Mouse (Mus musculus) thymus, adult 18-20 months (tissue): ENCODE data around the gene Cox15.

Experiments
- DNase-seq, 2 experiments: peaks; one replicate each; pipeline ENCODE4 v3.0.0; 2022; ENCODE audit warnings: mixed read lengths in 2 of 2

Gene Cox15

GRCm38 (mm10) chr19:43760504-43760903 is 7.7 kb upstream of the Cox15 start:
- DNase-seq, result peak; percentile 36 to 37

GRCm38 (mm10) chr19:43754872-43755271 is 2.1 kb upstream of the Cox15 start:
- no peak for DNase-seq

- no peak for DNase-seq
Measured at GRCm38 (mm10) chr19:43754237-43754636, 1.4 kb upstream of the Cox15 start.

DNA sequence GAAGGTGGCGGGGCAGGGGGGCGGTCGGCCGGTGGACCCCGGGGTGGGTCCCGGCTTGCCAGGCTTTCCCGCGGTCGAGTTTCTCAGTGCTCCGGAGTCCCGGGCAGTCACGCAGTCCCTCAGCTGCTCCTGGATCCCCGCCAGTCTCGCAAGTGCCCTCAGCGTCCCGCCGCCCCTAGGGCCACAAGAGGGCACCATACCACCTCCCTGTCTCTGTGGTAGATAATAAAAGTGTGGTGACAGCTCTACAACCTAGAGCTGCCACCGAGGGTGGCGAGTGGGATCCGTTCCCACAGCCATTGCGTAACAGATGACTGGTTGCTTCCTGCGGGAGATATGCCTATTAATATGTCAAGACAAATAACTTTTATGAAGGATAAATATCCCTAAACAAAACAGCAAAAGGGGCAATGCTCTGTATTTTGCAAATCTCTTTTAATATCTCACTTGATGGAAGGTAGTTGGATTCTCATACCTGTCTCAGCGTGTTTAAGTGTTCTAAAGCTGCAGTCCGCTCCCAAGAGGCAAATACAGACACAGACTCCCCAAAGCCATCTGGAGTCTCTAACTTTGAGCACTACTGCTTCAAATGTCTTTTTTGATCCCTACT is 531 bp upstream of the Cox15 start:
- DNase-seq, result peak; percentile 80 to 87

DNA sequence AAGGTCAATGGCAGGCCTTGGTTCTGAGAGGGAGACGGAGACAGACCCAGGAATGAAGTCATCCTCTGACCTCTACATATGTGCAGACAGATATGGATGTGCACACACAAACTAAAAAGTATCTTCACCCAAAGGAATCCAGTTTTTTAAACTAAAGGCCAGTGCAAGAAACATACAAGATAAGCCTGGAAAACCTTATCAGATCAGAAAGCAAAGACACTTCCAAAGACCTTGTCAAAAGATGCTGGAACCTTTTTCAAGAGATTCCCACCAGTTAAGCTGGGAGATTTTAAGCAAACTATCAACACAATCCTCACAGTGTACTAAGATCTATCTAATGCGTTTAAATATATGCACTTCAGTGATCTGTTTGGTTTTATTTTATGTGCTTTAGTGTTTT is 2.8 kb downstream of the Cox15 start:
- no peak for DNase-seq

GRCm38 (mm10) chr19:43747877-43748276 is 4.9 kb downstream of the Cox15 start:
- DNase-seq, result no peak

GRCm38 (mm10) chr19:43745740-43746139 is 7.1 kb downstream of the Cox15 start:
- DNase-seq, result no peak

DNA sequence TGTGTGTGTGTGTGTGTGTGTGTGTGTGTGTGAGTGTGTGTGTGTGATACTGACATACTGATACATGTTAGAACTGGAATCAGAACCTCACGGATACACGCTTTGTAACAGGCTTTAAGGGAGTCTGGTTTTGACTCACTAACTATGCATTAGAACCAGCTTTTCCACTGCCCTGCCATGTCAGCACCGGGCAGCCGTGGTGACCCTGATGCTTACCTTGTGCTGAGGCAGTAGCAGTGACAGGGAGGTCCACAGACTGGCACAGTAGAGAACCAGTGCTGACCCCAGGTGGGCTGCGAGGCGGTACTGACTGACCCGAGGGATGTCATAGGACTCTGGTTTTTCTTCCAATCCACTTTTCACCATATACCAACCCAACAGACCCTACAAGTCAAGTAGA is 9.4 kb downstream of the Cox15 start:
- DNase-seq, result no peak

DNA sequence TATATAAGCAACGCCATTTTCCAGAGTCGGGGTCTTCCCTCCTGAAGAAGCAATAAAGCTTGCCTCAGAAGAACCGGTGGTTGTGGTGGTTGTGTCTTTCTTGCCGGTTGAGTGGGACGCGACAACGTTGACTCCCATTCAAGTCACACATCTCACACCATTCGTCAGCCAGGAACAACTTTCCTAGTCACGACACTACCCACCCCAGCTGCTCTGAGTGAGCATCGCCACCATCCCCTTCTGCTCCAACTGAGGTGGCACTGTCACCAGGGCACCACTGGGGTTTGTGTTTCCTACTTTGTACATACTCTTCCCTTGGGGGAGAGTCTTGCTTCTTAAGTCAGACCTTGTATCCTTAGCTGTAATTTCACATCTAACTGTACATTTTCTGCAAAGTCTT is 14.4 kb downstream of the Cox15 start:
- DNase-seq, result no peak

DNA sequence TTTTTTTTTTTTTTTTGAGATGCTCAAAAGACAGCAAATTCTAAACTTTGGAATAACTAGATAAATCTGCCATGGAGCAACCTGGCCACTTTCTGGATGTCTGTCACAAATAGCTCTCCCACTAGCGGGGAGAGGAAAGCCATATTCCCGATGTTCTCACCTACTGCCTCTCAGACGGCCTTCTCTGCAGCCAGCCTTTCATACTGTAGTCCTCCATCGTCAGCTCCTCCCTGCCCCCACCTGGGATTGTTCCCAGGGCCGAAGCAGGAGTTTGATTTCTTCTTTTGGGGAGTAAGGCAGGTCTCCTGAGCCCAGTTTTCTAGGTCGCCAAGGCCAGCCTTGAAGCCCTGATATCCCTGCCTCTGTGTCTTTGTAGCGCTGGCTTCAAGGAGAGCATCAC is 21.6 kb downstream of the Cox15 start:
- no peak for DNase-seq

DNA sequence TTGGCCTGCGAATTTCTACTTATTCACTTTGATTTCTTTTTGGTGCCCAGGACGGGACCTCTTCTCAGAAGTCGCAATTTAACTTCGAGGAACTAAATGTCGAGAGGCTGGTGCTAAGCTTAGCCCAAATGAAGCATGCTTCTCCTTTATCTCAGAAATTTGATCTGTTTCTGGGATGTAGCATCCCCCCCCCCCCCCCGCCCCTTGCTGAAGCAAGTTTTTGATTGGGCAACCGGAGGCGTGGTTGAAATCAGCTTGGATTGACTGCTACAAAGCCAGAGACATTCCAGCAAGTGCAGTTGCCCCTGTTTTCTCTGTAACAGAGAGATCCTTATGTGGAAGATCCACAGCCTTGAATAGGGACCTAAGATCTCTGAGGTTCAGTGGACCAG is 22.8 kb downstream of the Cox15 start:
- DNase-seq, result no peak

DNA sequence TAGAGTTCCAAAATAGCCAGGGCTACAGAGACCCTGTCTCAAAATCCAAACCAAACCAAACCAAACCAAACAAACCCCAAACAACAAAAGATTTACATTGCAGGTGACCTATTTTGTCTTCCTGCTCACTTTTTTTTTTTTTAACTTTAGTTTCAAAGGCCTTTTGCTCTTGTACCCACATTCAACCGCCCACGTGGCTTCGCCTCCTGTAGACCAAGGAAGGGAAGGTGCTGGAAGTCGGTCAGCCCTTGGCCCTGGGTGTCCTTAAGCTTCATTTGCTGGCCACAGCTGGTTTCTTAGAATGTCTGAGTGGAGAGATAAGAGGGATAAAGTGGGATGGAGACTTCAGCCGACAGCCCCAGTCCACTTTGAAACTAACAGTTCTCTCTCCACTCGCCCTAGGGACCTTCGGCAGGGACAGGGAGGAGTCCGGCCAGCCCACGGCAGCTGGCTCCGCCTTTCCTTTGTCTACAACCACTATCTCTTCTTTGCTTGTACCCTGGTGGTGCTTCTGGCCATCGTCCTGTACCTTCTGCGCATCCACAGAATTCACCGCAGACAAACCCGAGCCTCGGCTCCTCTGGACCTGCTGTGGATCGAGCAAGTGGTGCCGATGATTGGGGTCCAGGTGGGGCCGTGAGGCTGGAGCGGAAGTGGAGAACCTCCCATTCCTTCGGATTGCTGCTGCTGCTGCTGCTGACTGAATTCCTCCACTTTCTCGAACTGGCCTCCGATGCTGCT is 23.3 kb downstream of the Cox15 start:
- no peak for DNase-seq

GRCm38 (mm10) chr19:43726510-43727146 is 26.2 kb downstream of the Cox15 start:
- DNase-seq, result no peak

- no peak for DNase-seq
Measured at GRCm38 (mm10) chr19:43724821-43725220, 28.0 kb downstream of the Cox15 start.

- DNase-seq, result no peak
Measured at GRCm38 (mm10) chr19:43724194-43724593, 28.6 kb downstream of the Cox15 start.

- DNase-seq, result no peak
Measured at GRCm38 (mm10) chr19:43723501-43723900, 29.3 kb downstream of the Cox15 start.

DNA sequence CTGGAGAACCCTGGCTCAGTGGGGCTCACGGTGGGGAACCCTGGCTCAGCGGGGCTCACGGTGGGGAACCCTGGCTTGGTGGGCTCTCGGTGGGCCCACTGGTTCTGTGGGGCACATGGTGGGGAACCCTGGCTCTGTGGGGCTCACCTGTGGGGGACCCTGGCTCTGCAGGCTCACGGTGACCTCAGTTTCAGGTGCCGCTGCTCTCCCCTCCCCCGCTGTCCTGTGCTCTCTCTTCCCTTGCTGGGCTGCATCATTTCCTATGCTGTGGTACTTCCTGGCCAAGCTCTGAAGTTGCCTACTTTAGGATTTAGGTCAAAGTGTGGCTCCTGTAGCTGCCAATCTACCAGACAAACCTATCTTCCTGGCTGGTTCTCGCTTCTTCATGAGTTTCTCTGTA is 29.9 kb downstream of the Cox15 start:
- peak; percentile 58 to 67 for DNase-seq

DNA sequence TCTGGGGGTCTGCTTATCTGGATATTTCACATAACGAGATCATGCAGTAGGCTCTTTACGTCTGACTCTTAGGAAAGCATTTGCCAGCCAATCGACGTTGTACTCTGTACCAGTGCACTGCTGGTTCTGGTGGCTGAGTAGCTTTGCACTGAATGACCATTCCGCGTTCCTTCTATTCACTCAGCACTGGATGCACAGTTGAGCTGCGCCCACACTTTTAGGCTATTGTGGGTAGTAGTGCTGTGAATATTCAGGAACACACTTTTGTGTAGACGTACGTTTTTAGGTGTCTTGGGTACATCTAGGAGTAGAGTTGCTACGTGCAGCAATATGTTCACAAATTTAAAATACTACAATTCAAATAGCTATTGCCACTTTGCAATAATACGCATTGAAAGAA is 32.7 kb downstream of the Cox15 start:
- no peak for DNase-seq

GRCm38 (mm10) chr19:43711971-43712370 is 40.8 kb downstream of the Cox15 start:
- no peak for DNase-seq

DNA sequence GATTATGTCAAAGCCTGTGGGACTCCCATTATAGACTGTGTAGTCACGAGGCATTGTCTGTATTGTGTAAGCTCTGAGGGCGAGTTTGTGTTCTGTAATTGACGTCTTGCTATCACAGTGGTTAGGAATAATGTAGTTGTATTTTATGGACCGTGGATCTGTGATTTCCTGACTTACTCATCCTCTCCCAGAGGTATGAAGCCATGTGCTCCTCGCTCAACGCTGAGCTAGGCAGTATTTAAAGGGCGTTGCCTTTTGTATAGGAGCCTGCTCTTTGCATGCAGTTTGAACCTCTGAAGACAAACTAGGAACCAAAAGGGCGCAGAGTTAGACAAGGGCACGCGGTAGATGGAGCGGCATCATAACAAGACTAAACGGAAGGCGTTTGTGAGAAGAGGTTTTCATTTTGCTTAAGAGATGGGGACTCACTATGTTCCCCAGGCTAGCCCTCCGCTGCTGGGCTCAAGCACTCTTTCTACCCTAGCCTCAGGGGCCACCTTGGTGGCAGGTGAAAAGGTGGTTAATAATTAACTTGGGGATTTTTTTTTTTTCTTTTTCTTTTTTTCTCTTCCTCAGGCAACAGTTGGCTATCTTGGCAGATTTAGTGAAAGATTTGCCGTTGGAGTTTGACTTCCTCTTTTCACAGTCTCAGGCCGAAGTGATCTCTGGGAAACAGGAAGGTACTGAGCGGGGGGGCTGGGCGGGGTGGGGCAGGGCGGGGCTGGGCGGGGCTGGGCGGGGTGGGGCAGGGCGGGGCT is 41.5 kb downstream of the Cox15 start:
- no peak for DNase-seq

GRCm38 (mm10) chr19:43709317-43709716 is 43.5 kb downstream of the Cox15 start:
- no peak for DNase-seq

GRCm38 (mm10) chr19:43708206-43708605 is 44.6 kb downstream of the Cox15 start:
- DNase-seq, result no peak

DNA sequence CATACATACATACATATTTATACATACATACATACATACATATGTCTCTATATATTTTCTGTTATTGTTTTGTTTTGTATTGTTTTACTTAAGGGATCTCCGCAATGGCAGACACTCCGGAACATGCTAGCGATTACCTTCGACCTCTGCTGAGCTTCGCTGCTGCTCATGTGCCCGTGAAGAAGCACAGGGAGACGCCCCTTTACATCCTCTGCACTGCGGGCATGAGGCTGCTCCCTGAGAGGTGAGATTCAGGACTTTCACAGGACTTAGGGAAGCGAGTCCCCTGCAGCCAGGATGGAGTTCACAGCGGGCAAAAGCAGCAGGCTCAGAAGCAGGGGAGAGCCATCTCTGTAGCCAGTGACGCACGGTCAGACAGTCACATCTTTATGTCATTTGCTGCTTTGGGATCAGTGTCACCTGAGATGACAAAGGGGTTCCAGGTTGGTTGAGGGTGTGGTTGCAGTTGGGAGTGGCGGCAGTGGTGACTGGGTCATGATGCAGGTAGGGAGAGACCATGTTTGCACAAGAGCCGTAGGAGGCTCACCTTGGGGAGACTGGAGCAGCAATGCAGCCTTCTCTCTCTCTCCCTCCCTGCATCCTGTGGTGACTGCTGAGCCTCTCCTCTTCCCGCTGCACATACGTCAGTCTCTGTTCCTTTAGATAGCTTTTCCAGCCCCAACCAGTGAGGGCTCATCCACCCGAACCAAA is 47.9 kb downstream of the Cox15 start:
- no peak for DNase-seq
